Mouse (Mus musculus) adrenal gland, adult 2 months (tissue): ENCODE data around the gene Tomm40. TPM values are rescaled to one million over a fixed set of nuclear protein-coding genes. Genes with fewer than 3 reads are reported as not detected.

Experiments
- DNase-seq: peaks from one replicate; pipeline ENCODE4 v3.0.0; 2021
- polyA plus RNA-seq: library from polyadenylated mRNA; depleted of rRNA; stranded (reverse); fragments of >200 nt; gene quantifications from 2 replicates; pipeline ENCODE4 v1.2.3, GENCODE M21; 2012
- total RNA-seq, 2 experiments: library from RNA; stranded (reverse); gene quantifications; 2 replicates each; pipeline ENCODE4 v1.2.3; 2021

Tomm40 gene
- total and polyA plus RNA-seq, 3 experiments, result 115 to 165 (median 143) TPM

DNA sequence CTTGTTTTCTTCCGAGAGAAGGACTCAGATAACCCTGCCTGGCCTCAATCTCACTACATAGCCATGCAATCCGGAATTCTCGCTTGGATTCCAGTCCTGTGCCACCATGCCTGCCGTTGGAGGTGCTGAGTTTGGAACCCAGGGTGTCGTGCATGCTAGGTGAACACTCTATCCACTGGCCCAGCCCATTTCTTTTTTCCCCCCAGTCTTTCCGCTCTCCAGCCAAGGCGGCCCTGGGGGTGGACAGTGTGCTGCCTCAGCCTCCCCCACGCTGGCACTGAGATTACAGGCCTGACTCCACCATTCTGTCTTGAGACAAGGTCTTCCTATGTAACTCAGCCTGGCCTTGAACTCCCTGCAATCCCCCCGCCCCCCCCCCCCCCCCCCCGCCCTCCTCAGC, 30.7 kb upstream of the Tomm40 start:
- no peak for DNase-seq

DNA sequence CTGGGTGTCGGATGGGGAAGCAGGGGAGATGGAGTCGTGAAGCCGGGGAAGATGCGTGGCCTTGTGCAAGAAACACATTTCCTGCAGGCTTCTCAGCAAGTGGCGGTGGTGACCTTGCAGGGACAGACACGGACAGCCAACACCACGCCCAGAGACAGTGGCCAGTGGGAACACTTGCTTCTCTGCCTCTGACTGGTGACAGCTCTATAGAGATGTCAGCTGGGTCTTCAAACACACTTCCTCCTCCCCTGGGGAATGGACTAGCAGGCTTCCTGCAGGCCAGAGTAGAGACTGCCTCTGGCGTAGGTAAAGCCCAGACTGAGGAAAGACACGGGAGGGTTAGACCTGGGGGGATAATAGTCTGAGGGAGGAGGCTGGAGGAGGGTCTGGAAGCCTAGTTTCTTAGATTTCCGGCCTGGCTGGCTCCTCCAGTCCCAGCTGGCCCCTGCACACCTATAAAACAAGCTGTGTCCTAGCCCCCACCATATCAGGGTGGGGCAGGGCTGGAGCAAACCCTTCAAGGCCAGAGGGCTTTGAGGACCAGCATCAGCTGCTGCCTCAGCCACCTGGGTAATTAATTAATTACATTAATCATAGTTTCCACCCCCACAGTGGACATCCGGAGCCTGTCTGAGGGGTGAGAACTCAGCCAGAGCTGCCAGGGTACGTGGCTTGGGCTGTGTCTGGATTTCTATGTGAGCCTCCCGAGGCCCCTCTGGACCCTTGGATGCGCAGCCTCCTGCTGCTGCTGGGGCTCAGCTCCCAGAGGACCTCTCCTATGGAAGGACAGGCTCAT, 29.6 kb upstream of the Tomm40 start:
- DNase-seq, result peak; percentile 85

DNA sequence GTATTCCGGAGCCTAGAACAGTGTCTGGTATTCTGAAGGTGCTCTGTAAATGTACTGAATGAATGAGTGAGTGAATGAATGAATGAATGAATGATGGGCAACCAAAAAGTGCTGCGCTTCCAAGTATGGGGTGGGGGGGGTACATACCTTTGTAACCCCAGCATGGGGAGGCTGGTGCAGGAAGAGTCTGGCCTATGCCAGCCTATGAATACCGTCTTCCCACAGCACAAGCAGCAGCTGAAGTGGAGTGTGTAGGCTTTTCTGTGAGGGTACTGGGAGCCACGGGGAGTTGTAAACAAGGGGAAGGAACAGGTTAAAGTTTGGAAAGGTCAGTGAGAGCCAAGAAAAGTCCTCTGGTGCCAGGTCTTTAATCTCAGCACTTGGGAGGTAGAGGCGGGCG, 28.6 kb upstream of the Tomm40 start:
- no peak for DNase-seq

DNA sequence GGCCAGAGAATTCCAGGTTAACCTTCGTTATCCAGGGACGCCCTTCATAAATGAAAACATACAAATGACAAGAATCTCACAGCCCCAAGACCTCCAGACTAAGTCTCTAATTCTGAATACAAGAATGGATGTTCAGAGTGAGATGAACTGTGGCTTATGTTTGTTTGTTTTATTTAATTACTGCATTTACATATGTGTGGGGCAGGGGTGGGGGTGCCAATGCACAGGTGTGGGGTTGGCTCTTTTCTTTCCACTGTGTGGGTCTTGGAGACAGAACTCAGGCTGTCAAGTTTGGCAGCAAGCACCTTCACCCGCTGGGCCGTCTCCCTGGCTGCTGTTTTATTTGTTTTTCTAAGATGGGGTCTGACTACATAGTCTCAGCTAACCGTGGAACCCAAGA, 27.2 kb upstream of the Tomm40 start:
- no peak for DNase-seq

DNA sequence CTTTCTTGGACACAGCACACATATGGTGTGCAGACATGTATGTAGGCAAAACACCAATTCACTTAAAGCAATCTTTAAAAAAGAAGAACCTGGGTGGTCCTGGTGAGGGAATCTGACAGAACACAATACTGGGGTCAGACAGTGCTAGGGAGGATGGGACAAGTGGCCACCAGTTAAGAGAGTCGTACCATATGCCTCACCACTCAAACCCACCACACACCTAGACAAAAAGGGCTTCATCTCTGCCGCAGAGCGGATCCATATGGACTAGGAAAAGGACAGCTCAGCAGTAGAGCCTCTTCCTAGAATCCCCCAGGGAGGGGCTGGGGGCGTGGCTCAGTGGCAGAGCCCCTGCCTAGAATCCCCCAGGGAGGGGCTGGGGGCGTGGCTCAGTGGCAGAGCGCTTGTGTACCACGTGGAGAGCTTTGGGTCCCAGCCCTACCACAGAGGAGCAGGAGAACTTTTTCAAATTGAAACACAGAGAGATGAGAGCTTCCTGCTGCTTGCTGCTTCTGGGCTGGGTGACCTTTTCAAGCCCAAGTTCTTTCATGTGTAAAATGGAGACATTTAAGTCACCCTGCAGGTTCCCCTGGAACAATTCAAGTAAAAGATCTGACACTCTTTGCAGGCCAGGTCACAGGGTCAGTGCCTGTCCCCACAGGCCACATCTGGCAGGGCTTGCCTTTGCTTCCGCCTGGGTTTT, 26.2 kb upstream of the Tomm40 start:
- peak; percentile 50 for DNase-seq

DNA sequence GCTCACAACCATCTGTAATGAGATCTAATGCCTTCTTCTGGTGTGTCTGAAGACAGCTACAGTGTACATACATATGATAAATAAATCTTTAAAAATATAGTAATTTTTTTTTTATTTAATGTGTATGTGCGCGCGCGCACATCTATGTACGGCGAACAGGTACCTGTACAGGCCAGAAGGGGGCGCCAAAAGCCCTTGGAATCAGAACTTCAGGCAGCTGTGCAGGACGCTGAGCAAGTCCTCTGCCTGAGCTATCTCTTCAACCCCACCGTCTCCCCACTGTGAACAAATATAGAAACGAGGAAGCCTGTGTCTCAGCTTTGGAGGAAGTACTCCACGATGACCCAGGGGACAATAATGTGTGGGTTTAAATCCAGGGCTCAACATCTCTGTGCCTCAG, 25.0 kb upstream of the Tomm40 start:
- DNase-seq, result no peak

DNA sequence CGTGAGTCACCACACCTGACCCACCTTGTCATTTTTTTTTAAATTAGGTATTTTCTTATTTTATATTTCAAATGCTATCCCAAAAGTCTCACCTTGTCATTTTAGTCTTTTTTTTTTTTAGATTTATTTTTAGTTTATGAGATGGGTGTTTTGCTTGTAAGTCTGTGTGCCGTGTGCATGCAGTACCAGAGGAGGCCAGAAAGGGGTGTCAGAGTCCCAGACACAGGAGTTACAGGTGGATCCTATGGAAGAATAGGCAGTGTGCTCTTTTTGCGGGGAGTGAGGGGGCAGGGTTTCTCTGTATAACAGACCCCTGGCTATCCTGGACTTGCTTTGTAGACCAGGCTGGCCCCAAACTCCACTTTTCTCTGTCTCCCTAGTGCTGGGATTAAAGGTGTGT, 23.5 kb upstream of the Tomm40 start:
- no peak for DNase-seq

DNA sequence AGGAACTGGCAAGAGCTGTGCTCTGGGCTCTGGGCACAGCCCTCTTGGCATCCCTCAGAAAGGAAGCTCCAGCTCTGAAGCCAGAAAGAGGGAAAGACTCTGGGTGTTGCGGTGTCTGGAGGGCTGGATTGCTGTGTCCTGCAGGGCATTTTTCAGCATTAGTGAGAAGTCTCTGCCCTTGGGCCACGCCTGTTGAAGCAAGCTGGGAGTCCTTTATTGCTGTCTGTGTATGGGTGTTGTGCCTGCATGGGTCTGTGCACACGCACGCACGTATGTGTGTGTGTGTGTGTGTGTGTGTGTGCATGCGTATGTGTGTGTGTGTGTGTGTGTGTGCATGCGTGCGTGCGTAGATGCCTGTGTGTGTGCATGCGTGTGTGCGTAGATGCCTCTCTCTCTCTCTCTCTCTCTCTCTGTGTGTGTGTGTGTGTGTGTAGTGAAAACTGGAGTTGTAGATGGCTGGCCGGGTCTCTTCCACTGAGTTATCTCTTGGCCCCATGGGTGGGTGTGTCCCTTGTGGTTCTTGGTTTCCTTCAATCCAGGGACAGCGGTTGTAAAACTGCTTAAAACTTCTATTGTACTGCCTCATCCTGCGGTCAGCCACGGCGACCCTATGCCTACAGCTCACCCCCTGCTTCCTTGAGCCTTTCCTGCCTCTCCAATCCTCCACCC, 21.3 kb upstream of the Tomm40 start:
- DNase-seq, result no peak

DNA sequence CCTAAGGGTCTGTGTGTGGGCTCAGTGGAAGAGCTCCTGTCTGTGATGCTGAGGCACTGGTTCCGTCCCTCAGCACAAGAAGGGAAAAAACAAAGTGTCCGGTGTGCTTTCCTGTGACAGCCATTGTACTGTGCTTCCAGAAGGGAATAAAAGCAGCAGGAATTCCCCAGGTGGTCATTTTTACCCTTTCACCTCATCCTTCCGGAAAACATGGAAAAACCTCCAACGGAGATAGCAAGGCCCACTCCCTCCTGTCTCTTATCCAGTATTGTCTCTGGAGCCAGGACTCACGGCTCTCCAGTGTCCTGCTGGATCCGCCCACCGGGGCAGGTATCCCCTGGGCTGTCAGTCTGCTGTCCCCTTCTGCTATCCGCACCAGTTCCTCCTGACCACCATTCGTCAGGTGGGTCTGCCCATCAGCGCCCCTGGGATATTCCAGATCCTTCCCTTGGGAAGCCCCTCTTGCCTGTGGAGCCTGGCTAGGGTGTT, 19.0 kb upstream of the Tomm40 start:
- no peak for DNase-seq

DNA sequence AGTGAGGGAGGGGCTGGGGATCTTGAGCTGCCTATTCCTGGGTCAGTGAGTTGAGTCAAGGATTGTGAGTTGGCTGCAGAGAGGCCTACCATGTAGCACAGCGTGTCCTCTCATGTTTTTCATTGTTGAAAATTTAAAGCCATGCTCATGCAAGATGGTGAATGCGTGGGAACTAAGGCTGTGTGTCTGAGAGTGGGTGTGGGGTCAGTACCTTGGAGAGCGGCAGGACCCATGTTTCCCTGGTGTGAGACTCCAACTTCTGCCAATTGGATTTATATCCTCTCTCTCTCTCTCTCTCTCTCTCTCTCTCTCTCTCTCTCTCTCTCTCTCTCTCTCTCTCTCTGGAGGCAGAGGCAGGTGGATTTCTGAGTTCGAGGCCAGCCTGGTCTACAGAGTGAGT, 11.3 kb upstream of the Tomm40 start:
- DNase-seq, result no peak

DNA sequence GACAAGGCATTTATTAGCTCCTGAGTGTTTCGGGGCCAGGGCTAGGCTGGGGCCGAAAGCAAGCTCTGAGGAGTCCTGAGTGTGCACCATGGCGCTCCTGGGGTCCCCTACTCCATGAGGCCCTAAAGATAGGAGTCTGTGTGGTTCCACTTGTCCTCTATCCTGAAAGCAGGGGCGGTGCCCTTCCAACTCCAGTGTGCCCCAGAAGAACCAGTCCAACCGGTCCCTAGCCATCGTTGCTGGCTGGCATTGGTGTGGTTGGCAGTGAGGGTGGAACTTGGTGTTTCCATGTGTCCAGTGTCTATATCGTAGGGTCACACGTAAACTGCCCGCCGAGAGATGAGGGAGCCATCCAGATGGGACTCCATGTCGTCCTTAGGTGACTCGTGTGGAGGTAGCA, 8.9 kb upstream of the Tomm40 start:
- no peak for DNase-seq

DNA sequence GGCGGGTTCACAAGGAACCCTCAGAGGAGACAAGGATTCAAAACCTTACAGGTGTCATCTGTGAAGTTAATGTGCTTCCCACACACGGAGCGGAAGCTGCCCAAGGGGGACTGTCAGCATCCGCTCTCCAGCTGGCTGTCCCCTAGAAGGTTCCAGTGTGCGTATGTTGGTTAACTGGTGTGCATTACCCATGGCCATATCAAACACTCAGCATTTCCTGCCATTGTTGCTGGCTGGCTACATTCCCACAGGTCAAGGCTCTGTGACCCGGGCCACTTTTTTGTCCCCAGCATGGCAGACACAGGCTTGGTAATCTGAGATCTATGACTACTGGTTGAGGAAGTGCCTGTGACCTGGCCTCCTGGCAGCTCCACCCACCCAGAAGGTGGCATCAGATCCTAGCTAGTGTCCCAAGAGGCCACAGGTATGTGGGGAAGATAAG, 7.5 kb upstream of the Tomm40 start:
- peak; percentile 81 for DNase-seq

DNA sequence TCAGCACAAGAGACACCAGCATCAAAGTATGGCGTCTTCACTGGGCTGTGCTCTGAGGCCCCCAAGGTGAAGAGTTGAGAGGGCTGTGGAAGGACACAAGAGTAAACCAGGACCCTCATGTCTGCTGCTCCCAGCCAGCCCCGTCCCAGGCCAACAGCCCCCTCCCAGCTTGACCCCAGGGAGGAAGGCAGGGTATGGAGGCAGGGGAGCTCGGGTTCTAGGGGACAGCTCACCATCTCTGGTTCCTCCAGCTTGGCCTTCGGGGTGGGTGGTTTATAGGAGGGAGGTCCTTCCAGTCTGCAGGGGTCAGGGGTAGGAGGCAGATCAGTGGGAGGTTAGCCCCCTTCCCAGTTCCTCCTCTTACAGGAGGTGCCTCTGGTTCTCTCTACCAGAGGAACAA, 4.0 kb upstream of the Tomm40 start:
- no peak for DNase-seq

DNA sequence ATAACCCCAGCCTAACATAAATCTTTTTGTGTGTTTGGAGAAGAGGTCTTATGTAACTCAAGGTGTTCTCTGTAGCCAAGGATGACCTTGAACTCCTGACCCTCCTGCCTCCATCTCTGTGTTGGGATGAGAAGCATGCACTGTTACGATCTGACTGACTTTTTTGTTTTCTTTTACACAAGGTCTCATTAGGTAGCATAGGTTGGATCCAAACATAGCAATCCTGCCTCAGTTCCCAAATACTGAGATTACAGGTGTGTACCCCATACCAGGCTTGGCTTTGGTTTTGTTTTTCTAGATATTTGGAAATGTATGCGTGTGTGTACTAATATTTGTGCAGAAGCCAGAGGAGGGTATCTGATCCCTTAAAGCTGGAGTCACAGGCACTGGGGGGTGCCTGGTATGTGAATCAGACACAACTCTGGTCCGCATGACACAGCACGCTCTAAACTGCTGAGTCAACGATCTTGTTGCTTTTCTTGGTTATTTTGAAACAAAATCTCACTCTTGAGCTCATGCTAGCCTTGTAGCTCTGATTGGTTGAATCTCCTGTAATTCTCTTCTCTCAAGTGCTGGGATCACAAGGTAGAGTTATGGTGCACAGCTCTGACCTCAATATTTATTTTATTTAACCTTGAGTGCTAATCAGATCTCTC, 3.2 kb upstream of the Tomm40 start:
- DNase-seq, result no peak

DNA sequence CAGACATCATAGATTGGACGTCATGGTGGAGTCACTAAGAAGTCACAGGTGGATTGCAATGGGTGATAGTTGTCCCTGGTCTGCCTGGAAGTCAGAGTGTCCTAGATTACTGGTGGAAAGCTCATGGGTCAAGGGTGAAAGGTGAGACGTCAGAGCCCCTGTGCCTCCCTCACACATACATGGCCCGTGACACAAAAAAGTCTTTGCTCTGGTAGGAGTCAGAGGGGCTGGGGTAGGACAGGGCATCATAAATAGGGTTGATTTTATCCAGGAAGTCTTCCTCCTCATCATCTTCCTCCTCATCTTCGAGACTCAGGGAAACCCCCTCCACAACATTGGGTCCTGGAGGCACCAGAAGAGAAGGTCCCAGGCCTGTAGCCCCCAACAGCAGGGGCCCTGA, 2.1 kb upstream of the Tomm40 start:
- no peak for DNase-seq

DNA sequence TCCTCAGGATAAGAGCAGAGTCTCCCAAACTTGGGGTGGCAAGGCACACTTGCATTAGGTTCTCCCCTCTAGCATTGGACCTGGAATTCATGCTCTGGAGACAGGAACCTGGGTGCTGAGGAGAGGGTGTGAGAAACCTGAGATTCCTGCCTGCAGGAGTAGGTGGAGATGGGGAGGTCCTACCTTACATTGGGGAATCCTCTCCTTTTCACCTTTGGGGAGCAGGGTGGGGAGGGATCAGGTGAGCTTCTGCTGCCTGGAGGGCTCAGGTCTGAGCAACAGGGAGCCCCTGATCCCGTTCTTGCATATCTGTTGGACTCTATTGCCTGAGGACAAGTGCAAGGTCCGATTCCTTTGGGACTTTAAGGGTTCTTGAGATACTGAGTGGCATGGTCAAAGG, 1.6 kb upstream of the Tomm40 start:
- no peak for DNase-seq

DNA sequence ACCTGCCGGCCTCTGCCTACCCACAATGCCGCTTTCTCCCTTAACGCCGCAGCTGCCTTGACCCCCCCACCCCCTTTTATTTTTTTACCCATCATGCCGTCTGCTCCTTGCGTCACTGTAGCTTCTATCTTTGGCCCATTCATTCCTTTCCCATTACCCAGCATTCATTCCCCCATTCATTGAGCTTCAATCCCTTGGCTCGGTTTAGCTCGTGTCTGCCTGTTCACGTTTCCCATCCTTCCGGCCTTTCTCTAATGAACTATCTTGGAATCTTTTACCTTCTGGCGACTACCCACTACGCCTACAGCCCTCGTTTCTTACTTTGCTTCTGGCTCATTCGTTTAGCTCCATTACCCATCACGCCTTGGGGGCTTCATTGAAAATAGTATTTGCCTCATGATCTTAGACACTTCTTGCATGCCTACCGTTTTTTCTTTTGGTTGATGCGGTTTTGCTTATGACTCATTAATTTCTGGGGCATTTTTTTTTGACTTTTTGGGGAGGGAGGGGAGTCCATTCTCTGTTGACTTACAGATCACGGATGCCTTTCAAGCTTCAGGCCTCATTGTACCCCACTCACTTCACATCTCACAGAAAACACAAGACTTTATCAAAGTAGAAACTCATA, 931 bp upstream of the Tomm40 start:
- no peak for DNase-seq

DNA sequence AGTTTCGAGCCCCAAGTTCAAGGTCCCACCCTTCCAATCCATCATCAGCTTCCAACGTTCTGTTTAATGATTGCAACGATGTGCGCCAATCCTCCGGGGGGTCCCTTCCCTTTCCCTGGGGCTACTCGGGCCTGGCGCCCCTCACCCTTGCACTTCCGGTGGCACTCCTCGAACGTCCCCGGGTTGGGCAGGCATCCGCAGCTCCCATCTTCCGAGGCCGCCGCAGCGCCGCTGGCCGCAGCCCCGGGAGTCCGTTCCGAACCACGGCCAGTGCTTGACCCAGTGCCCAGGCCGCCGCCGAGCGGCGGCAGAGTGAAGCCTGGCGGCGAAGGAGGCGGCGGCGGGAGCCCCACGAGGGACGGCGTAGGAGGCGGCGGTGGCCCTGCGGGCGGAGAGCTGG, 402 bp downstream of the Tomm40 start:
- no peak for DNase-seq

DNA sequence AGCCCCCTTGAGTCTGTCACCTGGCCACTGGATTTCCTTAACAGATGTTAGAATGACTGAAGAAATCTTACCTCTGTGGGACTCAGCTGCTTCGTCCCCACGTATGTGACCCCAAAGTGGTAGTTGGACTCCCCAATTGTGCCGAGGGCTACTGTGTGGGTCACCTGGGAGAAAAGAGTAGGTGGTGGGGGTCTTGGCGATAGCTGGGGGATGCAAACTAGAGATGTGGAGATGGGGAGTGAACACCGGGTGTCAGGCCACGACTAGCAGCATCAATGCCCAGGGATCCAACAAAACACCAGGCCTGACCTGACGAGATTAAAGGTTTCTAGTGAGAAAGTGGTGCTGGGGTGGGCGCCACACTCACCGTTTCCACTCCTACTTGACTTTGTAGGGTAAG, 1.6 kb downstream of the Tomm40 start:
- DNase-seq, result no peak

DNA sequence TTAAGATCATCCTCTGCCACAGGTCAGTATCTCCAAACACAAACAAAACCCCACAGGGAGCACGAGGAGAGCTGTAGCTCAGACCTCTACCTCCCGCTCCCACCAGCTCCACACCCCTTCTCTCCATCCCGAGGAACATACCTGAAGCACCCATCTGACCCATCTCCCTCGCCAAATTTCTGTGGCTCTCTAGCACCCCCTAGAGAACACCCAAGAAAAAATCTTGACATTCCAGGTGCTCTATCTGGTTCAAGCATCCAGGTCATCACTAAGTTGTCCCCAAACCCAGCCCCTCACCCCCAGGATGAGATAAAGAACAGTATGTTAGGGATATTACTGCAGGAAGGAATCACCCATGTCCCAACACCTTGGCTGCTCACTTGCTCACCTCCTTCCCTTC, 2.0 kb downstream of the Tomm40 start:
- DNase-seq, result no peak

DNA sequence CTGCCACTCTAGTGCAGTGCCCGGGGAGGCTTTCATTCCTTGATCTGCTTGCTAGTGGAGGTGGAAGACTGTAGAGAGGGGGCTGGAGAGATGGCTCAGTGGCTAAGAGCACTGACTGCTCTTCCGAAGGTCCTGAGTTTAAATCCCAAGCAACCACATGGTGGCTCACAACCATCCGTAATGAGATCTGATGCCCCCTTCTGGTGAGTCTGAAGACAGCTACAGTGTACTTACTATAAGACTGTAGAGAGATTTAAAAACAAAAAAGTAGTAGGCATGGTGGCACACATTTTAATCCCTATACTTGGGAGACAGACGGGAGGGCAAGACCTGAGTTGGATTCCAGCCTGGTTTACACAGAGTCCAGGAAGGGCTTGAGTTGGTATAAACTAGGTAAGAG, 2.8 kb downstream of the Tomm40 start:
- no peak for DNase-seq

DNA sequence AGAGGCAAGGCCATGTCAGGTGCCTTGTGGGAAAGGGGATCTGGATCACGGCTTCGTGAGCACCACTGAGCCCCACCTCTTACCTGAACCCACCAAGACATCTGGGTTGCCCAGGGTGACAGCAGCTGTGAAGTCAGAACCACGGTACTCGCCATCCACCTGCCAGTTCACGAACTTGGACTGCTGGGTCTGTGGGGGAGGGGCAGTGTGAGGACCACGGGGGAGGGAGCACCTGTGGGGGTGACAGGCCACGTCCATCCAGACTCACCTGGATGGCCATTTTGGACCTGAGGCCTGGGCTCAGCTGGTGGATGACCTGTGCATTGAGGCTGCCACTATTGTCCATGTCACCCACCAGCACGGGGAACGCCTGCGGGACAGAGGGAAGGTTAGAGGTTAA, 4.6 kb downstream of the Tomm40 start:
- DNase-seq, result no peak
